Mouse (Mus musculus) macrophage (primary cell): ENCODE results near the gene Ccdc77. TPM values are rescaled to one million over a fixed set of nuclear protein-coding genes. Genes with fewer than 3 reads are reported as not detected.

Experiments
- H3K27ac ChIP-seq: fragments of 350-480 bp; formaldehyde crosslinking; 2 replicates; pipeline ENCODE4 v1.9.0; 2021
- H3K36me3 ChIP-seq: fragments of 350-480 bp; formaldehyde crosslinking; 2 replicates; pipeline ENCODE4 v1.9.0; 2021; ENCODE audit errors: inconsistent target
- H3K4me3 ChIP-seq: fragments of 350-480 bp; formaldehyde crosslinking; 2 replicates; pipeline ENCODE4 v1.9.0; 2021; ENCODE audit errors: inconsistent target
- H3K79me2 ChIP-seq: fragments of 350-480 bp; formaldehyde crosslinking; 2 replicates; pipeline ENCODE4 v1.9.0; 2021; ENCODE audit errors: inconsistent target
- WGBS: methylation state at CpG from one replicate; pipeline ENCODE4 v1.1.7; 2026; ENCODE audit warnings: inconsistent platforms; ENCODE audit not compliant: missing documents; 5-methylcytosine and 5-hydroxymethylcytosine counted together
- polyA plus RNA-seq: library from polyadenylated mRNA; stranded (reverse); fragments of 250-400 nt; gene quantifications from 3 replicates; pipeline ENCODE4 v1.2.4, GENCODE M21; 2018; ENCODE audit warnings: inconsistent platforms
- total RNA-seq, 78 experiments: library from RNA; depleted of rRNA; stranded (reverse); fragments of 250-400 nt; gene quantifications; 1 replicate in 9 of 78; 2 replicates in 24 of 78; 3 replicates in 43 of 78; 4 replicates in 2 of 78; pipeline ENCODE4 v1.2.4; 2018; ENCODE audit warnings: inconsistent platforms in 56 of 78

The Ccdc77 gene
- total RNA-seq (2018; cell fraction: chromatin; rRNA removed): 10 to 100 TPM; 11.5 to 71.1 (median 37.9) TPM
- total RNA-seq (2018; cell fraction: cytosol; rRNA removed): 1 to 10 TPM; 1.9 to 6.8 (median 4.7) TPM
- total RNA-seq (2018; cell fraction: nucleus; rRNA removed): 10 to 100 TPM in 16 of 26 experiments, 1 to 10 TPM in 10; 5.0 to 30.5 (median 14.4) TPM
- polyA plus RNA-seq: 6.0 to 6.9 TPM (median 6.8 TPM) in 3 replicates

GRCm38 (mm10) chr6:120363688-120364522 lies at the start of gene Ccdc77, which contains the start of gene Kdm5a:
Gene Ccdc77, minus strand, starts transcription at chr6:120364374.
Gene Kdm5a, plus strand, starts transcription at chr6:120364124.
- under 1% methylated on average over 70 of the region's 71 CpGs for WGBS
- Histone ChIP-seq H3K27ac (peak within 1 kb of the TSS; percentile 87), H3K79me2 (peaks cover 48% of the 10 kb centered on the region), H3K4me3 (peak within 1 kb of the TSS; percentile 95), H3K36me3 (peaks cover 8% of the 10 kb centered on the region)

- H3K27ac ChIP-seq: no peak overlapping the region
- peaks cover 91% of the 10 kb centered on the region for H3K36me3 ChIP-seq
- 94% methylated on average over 1 of the region's 1 CpGs for WGBS
Measured at GRCm38 (mm10) chr6:120403936-120404335, 39.8 kb upstream of the Ccdc77 start.

GRCm38 (mm10) chr6:120395622-120396345 lies 31.6 kb upstream of the Ccdc77 start:
- no peaks in the 10 kb centered on the region for H3K79me2 ChIP-seq
- 88% methylated on average over 5 of the region's 5 CpGs for WGBS
- H3K36me3 ChIP-seq: peaks cover 80% of the 10 kb centered on the region
- no peak overlapping the region for H3K27ac ChIP-seq
- H3K4me3 ChIP-seq: no peak overlapping the region

More at GRCm38 (mm10) chr6:120403936-120404335, 39.8 kb upstream of the Ccdc77 start:
- Histone ChIP-seq H3K79me2 (no peaks in the 10 kb centered on the region), H3K4me3 (no peak overlapping the region)

GRCm38 (mm10) chr6:120392811-120393210 lies 28.6 kb upstream of the Ccdc77 start:
- peaks cover 80% of the 10 kb centered on the region for H3K36me3 ChIP-seq
- H3K27ac ChIP-seq: no peak overlapping the region
- H3K4me3 ChIP-seq: no peak overlapping the region
- 100% methylated on average over 2 of the region's 2 CpGs for WGBS
- H3K79me2 ChIP-seq: no peaks in the 10 kb centered on the region

GRCm38 (mm10) chr6:120390054-120390453 lies 25.9 kb upstream of the Ccdc77 start:
- WGBS: 90% methylated on average over 3 of the region's 3 CpGs
- H3K79me2 ChIP-seq: no peaks in the 10 kb centered on the region
- no peak overlapping the region for H3K4me3 ChIP-seq
- H3K36me3 ChIP-seq: peaks cover 74% of the 10 kb centered on the region
- H3K27ac ChIP-seq: no peak overlapping the region

GRCm38 (mm10) chr6:120376736-120377135 lies 12.6 kb upstream of the Ccdc77 start:
- WGBS: 96% methylated on average over 2 of the region's 2 CpGs
- H3K79me2 ChIP-seq: peaks cover 9% of the 10 kb centered on the region; the same call in 1 of the 2 replicates
- H3K36me3 ChIP-seq: peaks cover 61% of the 10 kb centered on the region
- no peak overlapping the region for H3K4me3 ChIP-seq
- no peak overlapping the region for H3K27ac ChIP-seq

GRCm38 (mm10) chr6:120365051-120365450 lies 877 bp upstream of the Ccdc77 start:
- peak overlapping the region; percentile 87 for H3K27ac ChIP-seq
- H3K79me2 ChIP-seq: peaks cover 51% of the 10 kb centered on the region
- peaks cover 17% of the 10 kb centered on the region for H3K36me3 ChIP-seq
- 5% methylated on average over 15 of the region's 15 CpGs for WGBS
- peak overlapping the region; percentile 95 for H3K4me3 ChIP-seq

- 0% methylated on average over 19 of the region's 31 CpGs for WGBS
- Histone ChIP-seq H3K36me3 (peaks cover 14% of the 10 kb centered on the region), H3K79me2 (peaks cover 51% of the 10 kb centered on the region), H3K4me3 (peak overlapping the region; percentile 95), H3K27ac (peak overlapping the region; percentile 87)
Measured at GRCm38 (mm10) chr6:120364523-120364905, 340 bp upstream of the Ccdc77 start.

GRCm38 (mm10) chr6:120362774-120363687 lies 1.1 kb downstream of the Ccdc77 start:
- H3K4me3 ChIP-seq: peak overlapping the region; percentile 95
- peak overlapping the region; percentile 87 for H3K27ac ChIP-seq
- WGBS: 20% methylated on average over 15 of the region's 15 CpGs
- H3K36me3 ChIP-seq: no peaks in the 10 kb centered on the region
- H3K79me2 ChIP-seq: peaks cover 39% of the 10 kb centered on the region

GRCm38 (mm10) chr6:120362124-120362523 lies 2.0 kb downstream of the Ccdc77 start:
- Histone ChIP-seq H3K4me3 (no peak overlapping the region), H3K27ac (no peak overlapping the region), H3K79me2 (peaks cover 30% of the 10 kb centered on the region), H3K36me3 (no peaks in the 10 kb centered on the region)
- WGBS: 100% methylated on average over 2 of the region's 2 CpGs

- H3K79me2 ChIP-seq: peaks cover 17% of the 10 kb centered on the region; the same call in 1 of the 2 replicates
- no peaks in the 10 kb centered on the region for H3K36me3 ChIP-seq
- H3K27ac ChIP-seq: peak overlapping the region; percentile 72
- WGBS: 2% methylated on average over 31 of the region's 31 CpGs
- H3K4me3 ChIP-seq: peak overlapping the region; percentile 87
Measured at GRCm38 (mm10) chr6:120356951-120357945, 6.9 kb downstream of the Ccdc77 start.

GRCm38 (mm10) chr6:120356478-120356877 lies 7.7 kb downstream of the Ccdc77 start:
- no peaks in the 10 kb centered on the region for H3K36me3 ChIP-seq
- peak overlapping the region; percentile 72 for H3K27ac ChIP-seq
- 19% methylated on average over 5 of the region's 5 CpGs for WGBS
- peak overlapping the region; percentile 87 for H3K4me3 ChIP-seq
- H3K79me2 ChIP-seq: peaks cover 17% of the 10 kb centered on the region; the same call in 1 of the 2 replicates

- WGBS: 53% methylated on average over 3 of the region's 3 CpGs
- H3K4me3 ChIP-seq: no peak overlapping the region
- no peaks in the 10 kb centered on the region; the same call in 1 of the 2 replicates for H3K79me2 ChIP-seq
- H3K36me3 ChIP-seq: no peaks in the 10 kb centered on the region
- H3K27ac ChIP-seq: no peak overlapping the region
Measured at GRCm38 (mm10) chr6:120349018-120349417, 15.2 kb downstream of the Ccdc77 start.
